Mouse (Mus musculus) hindbrain, embryonic 16.5 days (tissue): ENCODE data around the gene Tnni3. TPM values are rescaled to one million over a fixed set of nuclear protein-coding genes. Genes with fewer than 3 reads are reported as not detected.

Experiments
- ATAC-seq: fragments of 200-750 bp; cut with Nextera tagmentation; 2 replicates; pipeline ENCODE4 v1.8.0; 2017; ENCODE audit warnings: moderate TSS enrichment, moderate library complexity
- H3K27ac ChIP-seq: fragments of 300-500 bp; sonication (generic); 2 replicates; pipeline ENCODE4 v1.5.1; 2014; ENCODE audit warnings: low read depth, mild to moderate bottlenecking, control low read depth, low read length, moderate library complexity
- H3K27me3 ChIP-seq: fragments of 300-500 bp; sonication (generic); replicated peaks from 2 replicates; pipeline ENCODE4 v1.6.1; 2014; ENCODE audit warnings: low read length; ENCODE audit not compliant: control insufficient read depth, insufficient read depth
- H3K36me3 ChIP-seq: fragments of 300-500 bp; sonication (generic); 2 replicates; pipeline ENCODE4 v1.6.1; 2014; ENCODE audit warnings: mild to moderate bottlenecking, low read length, moderate library complexity, mixed read lengths; ENCODE audit not compliant: control insufficient read depth, insufficient read depth
- H3K4me1 ChIP-seq: fragments of 300-500 bp; sonication (generic); 2 replicates; pipeline ENCODE4 v1.6.1; 2014; ENCODE audit warnings: low read depth, low read length; ENCODE audit not compliant: control insufficient read depth, insufficient read depth
- H3K4me2 ChIP-seq: fragments of 300-500 bp; sonication (generic); 2 replicates; pipeline ENCODE4 v1.6.1; 2014; ENCODE audit warnings: mild to moderate bottlenecking, low read length, control low read depth, moderate library complexity
- H3K4me3 ChIP-seq: fragments of 300-500 bp; sonication (generic); 2 replicates; pipeline ENCODE4 v1.5.1; 2014; ENCODE audit warnings: mild to moderate bottlenecking, low read length, control low read depth, moderate library complexity
- H3K9ac ChIP-seq: fragments of 300-500 bp; sonication (generic); 2 replicates; pipeline ENCODE4 v1.6.1; 2014; ENCODE audit warnings: low read depth, mild to moderate bottlenecking, control low read depth, low read length, moderate library complexity
- H3K9me3 ChIP-seq: fragments of 300-500 bp; sonication (generic); 2 replicates; pipeline ENCODE4 v1.6.1; 2014; ENCODE audit warnings: mild to moderate bottlenecking, low read length, moderate library complexity; ENCODE audit not compliant: control insufficient read depth
- WGBS: fragments of 180-500 bp; shearing (Covaris S2); extraction: QIAGEN DNeasy Blood & Tissue Kit; methylation state at CpG from one replicate; pipeline ENCODE4 v1.1.7; 2014; 5-methylcytosine and 5-hydroxymethylcytosine counted together
- polyA plus RNA-seq: library from polyadenylated mRNA; unstranded; fragments of >200 nt; fragmentation: Nextera tagmentation; extraction: Ambion mirVana; gene quantifications from 2 replicates; pipeline ENCODE4 v1.2.1, GENCODE M21; 2015

Gene Tnni3
- polyA plus RNA-seq, 1 experiment from 2014 or later: 1.7 TPM

- Histone ChIP-seq H3K9ac (peak overlapping the region; percentile 53), H3K4me2 (peak overlapping the region; percentile 65), H3K36me3 (no peaks in the 10 kb centered on the region), H3K27me3 (peaks cover 30% of the 10 kb centered on the region), H3K27ac (no peak overlapping the region), H3K9me3 (no peaks in the 10 kb centered on the region), H3K4me1 (no peaks in the 10 kb centered on the region; the same call in 1 of the 2 replicates), H3K4me3 (peak overlapping the region; percentile 49)
- peak; percentile 62 for ATAC-seq
- WGBS: 2% methylated on average over 35 of the region's 35 CpGs
Measured at GRCm38 (mm10) chr7:4470275-4471178, 53.5 kb downstream of the Tnni3 start.

Other genes with a start within 250 kb of the Tnni3 start
- not detected in 2 replicates for gene Ncr1, start 186.5 kb downstream of the Tnni3 start, polyA plus RNA-seq
- 0.04 and 0.05 TPM in 2 replicates for gene Gp6, start 126.5 kb downstream of the Tnni3 start, polyA plus RNA-seq
- gene Rdh13, start 78.6 kb downstream of the Tnni3 start, polyA plus RNA-seq: 43.3 and 43.5 TPM in 2 replicates
- 16.3 and 16.5 TPM in 2 replicates for gene Eps8l1, start 63.6 kb downstream of the Tnni3 start, polyA plus RNA-seq
- gene Ppp1r12c, start 22.5 kb downstream of the Tnni3 start, polyA plus RNA-seq: 18.3 and 38.5 TPM in 2 replicates
- 3.7 and 15.9 TPM in 2 replicates for gene Tnnt1, start 7.8 kb downstream of the Tnni3 start, polyA plus RNA-seq
- gene Dnaaf3, start 8.2 kb upstream of the Tnni3 start, polyA plus RNA-seq: 2.8 TPM in 2 replicates
- 119 and 124 TPM in 2 replicates for gene Syt5, start 23.3 kb upstream of the Tnni3 start, polyA plus RNA-seq
- gene Ptprh, start 79.8 kb upstream of the Tnni3 start, polyA plus RNA-seq: 0.91 and 1.1 TPM in 2 replicates
- gene Tmem86b, start 107.2 kb upstream of the Tnni3 start, polyA plus RNA-seq: 1.9 and 2.0 TPM in 2 replicates
- gene Ppp6r1, start 134.8 kb upstream of the Tnni3 start, polyA plus RNA-seq: 4.3 and 6.2 TPM in 2 replicates
- gene Hspbp1, start 160.8 kb upstream of the Tnni3 start, polyA plus RNA-seq: 175 and 188 TPM in 2 replicates
- gene Brsk1, start 166.4 kb upstream of the Tnni3 start, polyA plus RNA-seq: 6.8 and 7.1 TPM in 2 replicates
- 0.12 and 0.18 TPM in 2 replicates for gene Tmem150b, start 201.0 kb upstream of the Tnni3 start, polyA plus RNA-seq
- gene Kmt5c, start 215.9 kb upstream of the Tnni3 start, polyA plus RNA-seq: 47.4 and 57.4 TPM in 2 replicates
- 23.1 and 29.7 TPM in 2 replicates for gene Cox6b2, start 228.9 kb upstream of the Tnni3 start, polyA plus RNA-seq
- gene Fam71e2, start 247.1 kb upstream of the Tnni3 start, polyA plus RNA-seq: not detected in 2 replicates